Mouse (Mus musculus) heart, postnatal 10 days (tissue): ENCODE measurements around the gene Fbxl18. TPM values are rescaled to one million over a fixed set of nuclear protein-coding genes. Genes with fewer than 3 reads are reported as not detected.
"Not testable (repeated sequence)": the region's sequence is repeated elsewhere in the genome, so short reads cannot be mapped to it uniquely, and the experiment has no call there.

Experiments
- DNase-seq, 2 experiments: peaks; one replicate each; pipeline ENCODE4 v3.0.0; 2021
- intact Hi-C: fragments of 180-260 bp; cut with DNase I; formaldehyde crosslinking; loops from one replicate; pipeline ENCODE4 v1.15.1; 2025
- total RNA-seq, 2 experiments: library from RNA; stranded (reverse); gene quantifications; 2 replicates each; pipeline ENCODE4 v1.2.3; 2021

Fbxl18 gene
- total RNA-seq, 2 experiments from 2014 or later, result 8.8 to 9.2 TPM

DNA sequence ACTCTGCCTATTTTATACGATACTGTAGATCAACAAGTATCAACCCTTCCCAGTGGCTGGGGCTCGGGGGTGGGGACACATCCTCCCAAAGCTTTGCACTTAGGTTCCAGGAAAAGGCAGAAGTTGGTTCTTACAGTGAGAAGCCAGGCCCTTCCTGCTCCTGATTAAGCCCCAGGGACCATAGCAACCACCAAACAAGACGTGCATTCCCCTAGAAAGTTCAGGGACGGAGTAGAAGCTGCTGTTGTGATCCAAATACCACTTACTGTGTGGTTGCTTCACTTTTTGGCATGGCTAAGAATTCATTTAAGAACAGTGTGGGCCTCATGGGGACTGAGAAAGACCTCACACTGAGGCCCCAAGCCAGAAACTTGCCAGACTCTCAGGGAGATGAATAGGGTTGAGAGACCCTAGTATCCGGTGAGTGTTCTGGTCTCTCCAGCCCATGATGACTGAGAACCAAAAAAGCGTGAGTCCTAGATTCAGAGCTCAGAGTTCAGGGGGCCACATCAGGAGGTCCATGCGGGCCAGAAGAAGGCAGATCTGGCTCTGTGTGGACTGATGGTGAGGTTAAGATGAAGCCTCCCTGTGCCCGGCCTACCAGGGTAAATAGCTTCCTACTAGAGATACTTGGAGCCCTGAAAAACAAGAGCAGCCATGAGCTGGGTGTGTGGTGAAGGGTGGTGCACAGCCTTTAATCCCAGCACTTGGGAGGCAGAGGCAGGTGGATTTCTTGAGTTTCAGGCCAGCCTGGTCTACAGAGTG, 53.7 kb downstream of the Fbxl18 start:
- DNase-seq, result peak; percentile 32 to 49
- intact Hi-C loops, result loop anchor here (1.0 to 10.0 kb wide), 4 partner anchors 27 to 257 kb away; no protein-coding TSS in a partner anchor

DNA sequence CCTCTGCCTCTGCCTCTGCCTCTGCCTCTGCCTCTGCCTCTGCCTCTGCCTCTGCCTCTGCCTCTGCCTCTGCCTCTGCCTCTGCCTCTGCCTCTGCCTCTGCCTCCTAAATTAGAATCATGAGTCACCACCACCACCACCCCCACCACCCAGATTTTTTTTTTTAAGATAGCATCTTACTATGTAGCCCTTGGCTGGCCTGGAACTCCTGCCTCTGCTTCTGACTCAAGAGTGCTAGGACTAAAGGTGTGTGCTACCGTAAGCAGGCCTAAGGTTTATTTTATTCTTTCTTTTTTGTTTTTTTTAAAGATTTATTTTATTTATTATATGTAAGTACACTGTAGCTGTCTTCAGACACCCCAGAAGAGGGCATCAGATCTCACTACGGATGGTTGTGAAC, 57.8 kb downstream of the Fbxl18 start:
- DNase-seq, intact Hi-C loops: not testable (repeated sequence)

DNA sequence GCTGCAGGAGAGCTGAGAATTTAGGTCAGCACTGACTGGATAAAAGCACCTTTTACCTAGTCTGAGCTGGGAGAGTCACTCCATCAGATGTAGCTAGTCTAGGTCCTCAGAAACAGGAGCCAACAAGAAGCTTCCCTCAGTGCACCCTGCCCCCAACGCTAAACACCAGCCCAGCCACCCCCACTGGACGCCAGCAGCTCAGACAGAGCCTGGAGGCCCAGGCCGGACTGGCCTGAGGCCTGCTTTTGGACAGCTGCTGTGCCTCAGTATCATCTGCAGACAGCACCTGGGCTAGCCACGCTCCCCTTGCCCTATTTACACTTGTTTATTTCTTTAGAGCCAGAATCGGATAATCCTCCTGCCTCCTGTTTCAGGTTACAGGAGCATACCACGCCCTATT, 58.3 kb downstream of the Fbxl18 start:
- intact Hi-C loops, result no loop called here

DNA sequence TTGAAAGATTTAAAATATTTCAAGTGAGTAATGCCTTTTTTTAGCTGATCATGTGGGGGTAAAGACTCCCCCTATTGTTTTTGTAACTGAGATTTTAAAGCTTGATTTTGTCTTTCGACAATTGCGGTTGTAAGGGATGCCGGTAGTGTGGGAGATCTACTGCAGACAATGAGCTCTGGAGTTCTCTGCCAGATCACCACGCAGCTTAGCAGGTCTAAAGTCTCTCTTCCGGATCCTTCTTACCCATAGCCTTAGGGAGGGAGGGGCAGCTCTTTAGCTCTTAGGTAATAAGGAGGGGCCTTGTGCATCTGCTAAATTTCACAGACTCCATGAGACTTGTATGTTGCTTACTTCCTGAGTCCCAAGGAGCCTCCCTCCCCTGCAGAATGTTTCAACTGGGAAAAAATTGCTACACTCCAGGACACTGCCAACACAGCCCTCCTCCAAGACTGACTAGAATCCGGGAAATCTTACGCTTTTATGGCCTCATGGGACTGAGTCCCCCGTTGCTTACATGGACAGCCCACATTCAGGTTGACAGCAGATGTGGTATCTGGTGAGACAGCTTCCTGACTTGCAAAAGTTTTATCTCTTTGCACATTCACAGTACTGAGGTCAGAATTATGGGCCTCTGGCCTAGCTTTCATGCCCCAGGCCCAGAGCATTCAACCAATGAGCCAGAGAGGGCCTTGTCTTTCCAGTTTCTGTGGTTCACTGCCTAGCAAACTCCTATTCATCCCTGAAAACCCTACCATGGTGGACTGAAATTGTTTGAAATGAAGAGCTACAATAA, 61.4 kb downstream of the Fbxl18 start:
- intact Hi-C loops, result no loop called here
- no peak for DNase-seq

More for the DNA sequence above, 58.3 kb downstream of the Fbxl18 start:
- DNase-seq, result no peak

DNA sequence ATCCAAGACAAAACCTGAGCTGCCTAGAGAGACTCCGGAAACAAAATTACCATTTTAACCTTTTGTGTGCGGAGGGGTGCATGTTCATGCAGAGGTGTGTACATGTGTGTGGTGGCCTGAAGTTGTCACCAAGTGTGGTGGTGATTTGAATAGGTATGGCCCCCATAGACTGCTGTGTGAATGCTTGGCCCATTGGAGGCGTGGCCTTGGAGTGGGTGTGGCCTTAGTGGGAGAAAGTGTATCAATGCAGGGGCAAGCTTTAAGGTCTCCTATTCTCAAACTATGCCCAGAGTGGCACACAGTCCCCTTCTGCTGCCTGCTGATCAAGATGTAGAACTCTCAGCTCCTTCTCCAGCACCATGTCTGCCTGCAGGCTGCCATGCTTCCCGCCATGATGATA, 69.1 kb downstream of the Fbxl18 start:
- no peak for DNase-seq
- intact Hi-C loops, result no loop called here

DNA sequence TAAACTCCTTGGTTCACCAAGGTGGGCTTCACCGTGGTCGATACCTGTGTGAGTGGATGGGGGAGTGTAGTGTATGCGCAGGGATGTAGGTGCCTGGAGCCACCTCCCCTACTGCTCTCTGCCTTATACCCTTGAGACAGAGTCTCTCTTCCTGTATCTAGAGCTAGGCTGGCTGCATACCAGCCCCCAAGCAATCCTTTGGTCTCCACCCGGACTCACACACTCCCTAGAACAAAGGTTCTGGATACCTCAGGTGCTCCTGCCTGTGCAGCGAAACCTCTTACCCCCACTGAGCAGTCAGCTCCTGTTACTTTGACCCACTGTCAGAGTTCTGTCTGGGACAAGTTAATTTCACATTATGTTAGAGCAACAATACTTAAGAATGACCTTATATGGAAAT, 69.6 kb downstream of the Fbxl18 start:
- intact Hi-C loops, result no loop called here
- DNase-seq, result no peak

DNA sequence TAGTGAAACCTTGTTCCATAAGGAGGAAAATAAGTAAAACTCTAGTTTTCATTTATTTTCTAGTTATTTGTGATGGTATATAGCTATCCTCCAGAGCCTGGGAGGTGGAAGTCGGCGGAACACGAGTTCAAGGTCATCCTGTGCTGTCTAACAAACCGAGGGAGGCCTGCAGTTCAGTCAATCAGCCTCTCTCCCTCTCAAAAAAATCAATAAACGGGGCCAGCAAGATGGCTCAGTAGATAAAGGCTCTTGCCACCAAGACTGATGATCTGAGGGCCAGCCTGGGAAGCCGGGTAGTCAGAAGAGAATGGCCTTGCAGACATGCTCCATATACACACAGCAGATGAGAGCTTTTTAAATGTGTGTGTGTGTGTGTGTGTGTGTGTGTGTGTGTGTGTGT, 71.1 kb downstream of the Fbxl18 start:
- intact Hi-C loops, result no loop called here

DNA sequence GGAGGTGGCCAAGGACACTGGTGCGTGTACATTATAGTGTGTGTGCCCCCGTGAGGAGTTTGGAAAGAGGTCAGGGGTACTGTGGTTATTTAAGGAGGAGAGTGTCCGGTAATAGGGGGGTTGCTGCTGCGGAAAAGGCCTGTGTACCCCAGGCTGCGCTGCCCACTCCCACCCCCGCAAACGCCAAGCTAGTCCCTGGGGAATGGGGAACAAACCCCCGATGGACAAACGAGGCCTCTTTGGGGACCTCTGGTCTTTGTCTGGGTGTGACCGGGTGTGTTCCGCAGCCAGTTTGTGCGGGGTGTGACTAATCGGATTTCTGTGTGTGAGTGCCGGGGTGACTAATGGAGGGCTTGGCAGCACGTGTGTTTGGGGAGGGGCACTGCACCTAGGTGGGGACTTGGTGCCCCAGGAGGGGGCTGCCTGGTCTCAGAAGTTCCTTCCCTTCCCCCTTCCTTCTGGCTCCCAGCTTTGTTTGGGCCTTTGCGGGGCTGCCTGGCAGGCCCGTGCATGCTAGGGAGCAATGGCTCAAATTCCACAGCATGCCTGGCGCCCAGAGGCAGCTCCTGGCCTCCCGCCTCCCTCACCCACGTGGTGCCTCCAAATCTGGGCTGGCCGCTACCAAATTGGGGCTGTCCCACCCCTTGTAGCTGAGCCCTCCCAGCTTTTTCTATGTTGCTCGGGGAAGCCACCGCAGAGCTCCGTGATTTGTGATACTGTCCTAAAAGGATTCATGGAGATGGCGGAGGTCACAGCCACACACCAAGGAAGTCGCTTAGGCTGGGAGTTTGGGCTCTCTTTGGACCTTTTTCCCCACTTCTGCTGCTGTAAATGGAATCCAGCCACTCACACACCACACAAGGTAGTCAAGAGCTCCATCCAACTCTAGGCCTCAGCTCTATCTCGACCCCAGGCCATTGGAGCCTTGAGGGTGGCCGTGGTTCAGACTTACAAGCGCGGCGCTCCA, 71.8 kb downstream of the Fbxl18 start:
- DNase-seq, result peak; percentile 94 to 95
- intact Hi-C loops, result no loop called here

More for the DNA sequence above, 71.1 kb downstream of the Fbxl18 start:
- no peak for DNase-seq

DNA sequence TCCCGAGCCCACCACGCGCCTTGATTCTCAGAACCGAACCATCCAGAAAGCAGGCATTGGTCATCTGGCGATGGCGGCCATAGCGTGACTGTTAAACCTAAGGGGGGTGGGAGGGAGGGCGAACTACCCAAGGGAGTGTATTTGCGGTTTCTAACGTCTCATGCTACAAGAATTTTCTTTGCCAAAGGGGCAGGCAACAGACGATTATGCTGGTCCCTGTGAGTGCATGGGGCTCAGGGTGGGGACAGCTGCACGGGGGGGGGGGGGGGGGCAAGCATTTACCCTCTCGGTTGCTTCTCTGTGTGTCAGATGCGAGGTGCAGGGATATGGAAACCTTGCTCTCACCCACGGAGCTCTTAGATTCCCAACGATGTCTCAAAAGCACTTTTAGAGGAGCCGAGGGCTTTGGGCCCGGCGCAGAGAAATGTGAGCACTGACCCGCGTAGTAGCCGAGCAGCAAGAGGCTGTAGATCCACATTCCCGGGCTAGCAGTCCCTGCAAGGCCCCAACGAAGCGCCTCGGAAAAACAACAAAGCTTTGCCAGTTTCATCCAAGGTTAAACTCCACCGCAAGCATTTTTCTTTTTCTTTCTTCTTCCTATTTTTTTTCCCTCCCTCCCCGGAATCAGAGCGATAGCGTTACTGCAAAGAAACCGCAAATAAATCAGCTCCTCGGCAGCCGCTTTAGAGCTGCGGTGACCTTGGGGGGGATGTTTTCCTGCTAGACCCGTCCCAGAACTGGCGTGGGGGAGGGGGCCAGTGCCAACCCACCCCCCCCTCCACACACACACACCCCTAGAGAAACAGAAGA, 72.7 kb downstream of the Fbxl18 start:
- DNase-seq, result peak; percentile 67 to 68
- intact Hi-C loops, result no loop called here

DNA sequence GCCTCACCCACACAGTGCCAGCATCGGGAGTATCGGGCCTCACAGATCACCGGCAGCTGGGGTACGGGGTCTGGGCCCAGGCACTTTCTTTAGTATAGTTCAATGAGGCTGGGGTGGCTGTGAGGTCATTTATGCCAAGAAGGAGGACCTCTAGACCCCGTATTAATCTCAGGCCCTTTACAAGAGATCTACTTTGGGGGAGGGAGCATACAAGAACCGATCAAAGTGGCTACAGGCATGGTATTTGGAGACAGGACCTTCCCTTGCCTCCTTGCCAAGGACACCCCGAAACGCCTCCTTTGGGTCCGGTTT, 73.3 kb downstream of the Fbxl18 start:
- no peak for DNase-seq
- intact Hi-C loops, result loop anchor here (2.0 kb wide), 1 partner anchor 55 kb away; no protein-coding TSS in a partner anchor

DNA sequence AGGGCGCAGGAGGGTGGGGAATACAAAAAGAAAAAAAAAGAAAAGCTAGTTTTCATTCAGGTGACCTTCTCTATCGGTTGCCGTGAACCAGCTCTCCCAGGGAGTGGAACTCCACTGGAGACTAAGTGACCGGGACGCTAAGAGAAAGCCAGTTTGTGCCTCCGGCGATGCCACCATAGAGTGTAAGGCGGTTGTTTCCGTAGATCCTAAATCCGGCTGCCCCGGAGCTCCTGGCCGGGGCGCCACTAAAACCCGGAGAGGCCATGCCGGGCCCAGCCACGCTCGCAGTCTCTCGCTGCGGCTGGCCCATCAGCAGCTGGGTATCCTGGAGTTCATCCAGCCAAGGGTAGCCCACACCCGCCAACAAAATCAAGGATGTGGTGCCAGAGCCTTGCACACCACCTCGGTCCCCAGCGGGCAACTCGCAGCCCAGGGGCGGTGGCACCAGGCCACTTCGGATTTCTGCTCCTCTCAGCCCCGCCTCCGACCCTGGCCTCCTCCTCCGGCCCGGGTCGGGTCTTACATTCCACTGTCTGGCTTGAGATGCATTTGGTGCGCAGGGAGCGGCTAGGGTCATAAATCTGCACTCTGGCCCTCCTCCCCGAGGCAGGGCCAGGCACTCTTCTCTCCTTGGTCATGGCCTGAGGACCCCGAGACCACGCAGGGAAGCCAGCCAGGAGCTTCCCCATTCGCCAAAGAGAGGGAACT, 73.8 kb downstream of the Fbxl18 start:
- intact Hi-C loops, result loop anchor here (2.0 kb wide), 1 partner anchor 55 kb away; no protein-coding TSS in a partner anchor
- DNase-seq, result peak; percentile 95 to 96

DNA sequence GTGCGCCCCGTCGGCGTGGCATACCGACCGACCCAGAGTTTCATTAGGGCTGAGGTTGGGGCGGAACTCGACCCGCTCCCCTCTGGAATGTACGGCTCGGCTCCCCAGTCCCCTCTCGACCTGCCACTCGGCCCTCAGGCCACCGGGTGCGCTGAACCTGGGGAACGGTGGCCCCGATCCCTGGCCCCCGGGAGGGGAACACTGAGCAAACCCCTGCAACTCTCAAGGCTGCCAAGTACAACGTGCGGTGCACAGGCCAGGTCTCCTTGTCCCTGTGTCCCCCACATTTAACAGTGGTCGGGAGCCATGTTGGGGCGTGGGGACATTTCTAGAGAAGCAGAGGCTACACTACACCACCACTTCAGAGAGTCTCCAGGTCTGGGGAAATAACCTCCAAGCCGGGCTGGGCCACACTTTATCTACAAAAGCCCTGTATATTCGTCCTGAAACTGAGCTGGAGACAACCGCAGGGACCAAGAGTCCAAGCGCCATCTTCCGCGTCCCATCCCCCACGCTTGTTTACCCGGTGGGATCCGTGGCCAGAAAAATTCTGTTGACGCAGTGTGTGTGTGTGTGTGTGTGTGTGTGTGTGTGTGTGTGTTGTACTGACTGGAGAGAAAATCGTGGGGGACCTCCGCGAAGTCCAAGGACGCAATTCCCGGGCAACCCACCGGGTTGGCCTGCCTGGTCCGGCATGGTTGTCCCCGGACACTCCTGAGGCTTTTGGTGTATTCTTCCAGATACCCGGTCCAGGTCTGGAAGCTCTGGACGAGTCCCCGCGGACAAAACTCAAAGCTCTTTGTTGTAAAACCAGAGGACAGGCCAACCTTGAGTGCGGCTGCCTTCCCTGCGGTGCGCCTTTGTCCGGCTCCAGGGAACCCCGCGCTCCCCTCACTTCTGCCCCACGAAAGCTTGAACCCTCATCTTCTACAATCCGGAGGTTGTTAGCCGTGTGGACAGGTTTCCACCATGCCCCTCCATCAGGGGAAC, 74.7 kb downstream of the Fbxl18 start:
- peak; percentile 83 to 88 for DNase-seq
- intact Hi-C loops, result loop anchor here (2.0 kb wide), 1 partner anchor 56 kb away; no protein-coding TSS in a partner anchor

DNA sequence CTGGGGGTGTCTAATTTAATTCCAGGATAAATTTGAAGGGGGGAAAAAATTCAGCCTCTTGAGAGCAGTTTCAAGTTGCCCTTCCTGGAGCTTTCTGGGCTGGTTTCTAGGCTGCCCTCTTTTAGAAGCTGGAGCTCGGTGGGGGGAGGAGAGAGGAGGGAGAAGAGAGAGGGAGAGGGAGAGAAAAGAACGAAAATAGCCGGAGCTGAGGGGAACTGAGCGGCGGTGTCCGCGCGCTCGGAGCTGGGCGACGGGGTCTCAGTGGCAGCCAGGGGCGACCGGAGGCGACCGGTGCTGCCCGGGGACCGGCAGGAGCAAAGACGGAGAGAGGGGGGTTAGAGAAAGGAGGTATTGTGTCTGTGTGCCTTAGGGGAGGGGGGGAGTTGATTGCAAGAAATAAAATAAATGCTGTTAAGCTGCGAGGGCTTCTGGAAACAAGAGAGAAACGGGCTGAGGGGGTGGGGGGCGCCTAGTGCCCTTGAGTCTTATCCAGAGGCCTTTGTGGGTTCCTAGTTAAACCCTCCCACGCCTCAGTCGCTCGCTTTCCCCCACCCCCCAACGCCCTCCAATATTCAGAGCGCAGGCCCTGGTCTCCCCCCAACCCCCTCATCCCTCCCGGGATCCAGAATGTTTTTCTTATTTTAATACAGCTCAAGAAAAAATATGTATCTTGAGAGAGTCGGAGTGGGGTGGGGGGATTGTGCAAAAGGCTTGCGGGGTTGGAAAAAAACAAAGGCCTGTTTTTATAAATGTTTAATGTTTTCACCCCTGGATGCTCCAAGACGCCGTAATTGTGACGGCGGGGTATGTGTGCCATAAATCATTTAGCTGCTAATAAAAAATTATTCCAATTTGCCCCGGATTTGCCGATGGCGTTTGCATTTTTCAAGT, 75.6 kb downstream of the Fbxl18 start:
- intact Hi-C loops, result loop anchor here (2.0 to 5.0 kb wide), 2 partner anchors 57 to 113 kb away; no protein-coding TSS in a partner anchor
- DNase-seq, result peak; percentile 82 to 83

DNA sequence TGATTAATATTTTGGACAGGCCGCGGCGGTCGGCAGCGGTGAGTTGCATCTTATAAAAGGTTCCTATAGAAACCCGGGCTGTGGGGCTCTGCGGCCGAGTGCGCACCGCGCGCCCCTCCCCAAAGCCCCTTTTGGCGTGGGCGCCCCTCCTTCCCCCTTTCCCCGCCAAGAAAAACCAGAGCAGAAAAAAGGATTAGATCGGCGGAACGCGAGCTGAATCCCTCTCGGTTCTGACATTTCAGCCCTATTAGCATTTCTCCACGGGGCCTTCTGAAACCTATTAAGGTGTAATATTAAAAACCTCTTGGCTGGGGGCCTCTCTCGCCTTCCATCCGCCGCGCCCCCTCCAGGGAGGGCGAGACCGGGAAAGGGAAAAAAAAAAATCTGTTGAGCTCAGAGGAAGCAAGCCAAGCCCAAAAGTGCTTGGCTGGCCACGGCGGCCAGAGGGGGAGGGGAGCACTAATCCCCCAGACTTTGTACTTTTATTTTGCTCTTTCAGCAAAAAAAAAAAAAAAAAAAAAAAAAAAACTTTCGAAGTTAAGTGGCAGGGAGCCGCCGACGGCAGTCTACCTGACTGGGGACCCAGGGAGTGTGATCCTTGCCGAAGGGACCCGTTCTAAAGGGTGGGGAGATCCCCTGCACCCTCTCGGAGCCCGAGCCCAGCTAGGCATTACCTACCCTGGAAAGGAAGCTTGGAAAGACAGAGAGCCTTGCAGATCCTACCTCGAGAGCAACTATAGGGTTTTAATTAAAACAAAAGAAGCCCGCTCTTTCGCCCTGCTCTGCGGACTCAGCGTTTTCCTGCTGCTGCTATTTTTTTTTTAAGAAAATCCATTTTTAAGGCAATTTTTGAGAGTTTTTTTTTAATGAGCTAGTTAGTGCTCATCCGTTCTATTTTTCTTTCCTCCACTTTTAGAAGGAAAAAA, 76.5 kb downstream of the Fbxl18 start:
- intact Hi-C loops, result loop anchor here (5.0 kb wide), 1 partner anchor 114 kb away; no protein-coding TSS in a partner anchor
- peak; percentile 86 to 88 for DNase-seq
